Mouse (Mus musculus) kidney, adult 9 months (tissue): ENCODE results near the gene Sowaha.

ENCODE experiments used
- DNase-seq: peaks from one replicate; pipeline ENCODE4 v3.0.0; 2022

Gene Sowaha

DNA sequence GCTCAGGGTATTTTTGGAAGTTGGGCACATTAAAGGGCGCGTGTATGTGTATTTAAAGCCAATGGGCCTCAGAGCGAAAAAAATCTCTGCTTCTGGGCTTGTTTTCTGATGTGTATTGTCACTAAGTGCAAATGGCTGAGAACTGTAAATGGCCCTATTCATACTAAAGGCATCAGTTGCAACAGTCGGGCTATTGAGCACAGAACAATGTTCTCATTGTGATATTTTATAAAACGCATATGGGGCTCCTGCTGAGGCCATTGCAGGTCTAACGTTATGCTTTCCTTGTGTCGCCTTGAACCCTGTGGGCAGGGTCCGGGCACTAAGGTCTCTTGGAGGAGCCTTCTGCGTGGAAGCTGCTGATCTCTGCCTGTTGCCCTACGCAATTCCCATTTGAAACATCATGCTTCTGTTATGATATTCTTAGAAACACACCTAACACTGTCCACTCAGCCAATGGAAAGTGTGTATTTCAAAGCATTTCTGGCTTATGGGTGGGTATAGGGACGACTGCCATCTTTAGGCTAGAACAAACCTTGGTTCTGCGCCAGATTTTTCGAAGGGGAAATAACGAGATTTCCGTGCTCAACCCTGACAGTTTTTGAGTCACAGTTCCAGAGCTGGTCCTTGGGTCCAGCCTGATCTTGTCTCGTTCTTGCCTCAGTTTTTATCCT lies 10.6 kb downstream of the Sowaha start:
- DNase-seq = no peak

DNA sequence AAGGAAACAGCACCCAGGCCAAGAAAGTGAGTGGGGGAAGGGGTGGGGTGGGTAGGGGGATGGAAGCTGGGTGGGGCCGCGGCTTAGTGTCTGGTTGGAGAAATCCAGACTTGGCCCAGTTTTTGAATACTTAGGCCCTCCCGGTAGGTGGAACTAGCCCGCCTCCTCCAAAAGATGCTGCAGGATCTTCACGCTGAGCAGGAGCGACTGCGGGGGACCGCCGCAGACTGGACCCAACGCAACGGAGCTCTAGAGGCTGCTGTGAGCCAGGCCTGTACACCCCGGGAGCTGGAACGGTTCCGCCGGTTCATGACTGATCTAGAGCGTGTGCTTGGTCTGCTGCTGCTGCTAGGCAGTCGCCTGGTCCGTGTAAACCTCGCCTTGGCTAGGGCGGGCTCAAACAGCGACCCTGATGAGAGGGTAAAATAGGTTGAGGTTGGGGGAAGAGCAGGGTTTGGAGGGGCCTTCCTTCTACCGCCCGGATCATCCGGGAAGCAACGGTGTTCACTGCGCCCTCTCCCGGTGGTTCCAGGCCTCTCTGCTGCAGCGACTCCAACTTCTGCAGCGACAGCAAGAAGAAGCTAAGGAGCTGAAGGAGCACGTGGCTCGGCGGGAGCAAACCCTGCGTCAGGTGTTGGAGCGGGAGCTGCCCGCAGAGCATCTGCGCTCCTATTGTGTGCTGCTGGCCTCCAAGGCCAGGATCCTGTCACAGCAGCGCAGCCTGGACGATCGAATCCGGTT lies 13.7 kb downstream of the Sowaha start:
- peak; percentile 79 for DNase-seq

DNA sequence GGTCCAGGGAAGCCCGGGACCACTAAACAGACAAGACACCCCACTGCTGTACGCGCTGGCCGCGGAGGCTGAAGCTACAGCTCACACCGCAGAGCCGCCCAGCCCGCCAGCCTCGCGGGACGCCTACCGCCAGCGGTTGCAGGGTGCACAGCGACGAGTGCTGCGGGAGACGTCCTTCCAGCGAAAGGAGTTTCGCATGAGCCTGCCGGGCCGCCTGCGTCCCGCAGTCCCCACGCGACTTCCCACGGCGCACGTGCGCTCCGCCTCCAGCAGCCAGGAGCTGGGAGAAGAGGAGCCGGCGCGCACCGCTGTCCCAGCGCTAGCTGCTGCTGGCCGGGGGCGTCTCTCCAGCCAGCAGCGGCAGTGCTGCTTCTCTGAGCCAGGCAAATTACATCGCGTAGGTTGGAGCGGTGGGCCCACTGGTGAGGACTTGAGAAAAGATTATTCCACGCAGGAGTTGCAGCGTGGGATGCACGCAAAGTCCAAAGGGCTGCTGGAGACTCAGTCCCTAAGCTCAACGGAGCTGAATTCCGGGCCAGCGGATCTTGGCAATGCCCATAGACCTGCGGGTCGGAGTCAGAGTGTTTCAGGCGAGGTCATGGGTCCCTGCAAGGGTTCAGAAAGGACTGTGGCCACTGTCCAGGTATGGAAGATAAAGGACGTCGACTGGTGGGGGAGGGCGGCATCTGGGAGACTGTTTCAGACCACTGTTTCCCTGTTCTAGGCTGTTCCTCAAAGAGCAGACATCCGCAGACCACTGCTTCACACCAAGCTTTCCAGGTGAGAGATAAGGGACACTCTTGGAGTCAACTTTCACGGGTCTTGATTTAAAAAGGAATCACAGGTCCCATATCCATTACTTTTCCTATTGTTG lies 16.3 kb downstream of the Sowaha start:
- DNase-seq = peak; percentile 53

DNA sequence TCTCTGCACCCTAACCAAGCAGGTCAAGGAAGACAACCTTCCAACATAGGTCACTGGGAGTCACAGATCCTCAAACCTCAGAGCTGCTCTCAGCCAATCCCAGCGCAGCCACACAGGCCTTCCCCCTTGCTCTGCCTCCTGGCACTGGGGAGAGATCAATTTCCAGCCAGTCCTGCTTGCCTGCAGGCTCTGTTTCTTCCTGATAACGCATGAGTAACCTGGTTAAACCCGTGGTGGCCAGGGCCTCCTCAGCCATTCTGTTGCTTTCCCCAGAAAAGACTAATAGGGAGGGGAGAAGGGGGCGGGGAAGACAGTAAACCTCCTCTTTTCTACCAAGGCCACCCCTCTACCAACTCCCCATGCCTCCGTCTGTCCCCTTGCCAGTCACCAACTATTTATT lies 18.3 kb downstream of the Sowaha start:
- DNase-seq = peak; percentile 75

DNA sequence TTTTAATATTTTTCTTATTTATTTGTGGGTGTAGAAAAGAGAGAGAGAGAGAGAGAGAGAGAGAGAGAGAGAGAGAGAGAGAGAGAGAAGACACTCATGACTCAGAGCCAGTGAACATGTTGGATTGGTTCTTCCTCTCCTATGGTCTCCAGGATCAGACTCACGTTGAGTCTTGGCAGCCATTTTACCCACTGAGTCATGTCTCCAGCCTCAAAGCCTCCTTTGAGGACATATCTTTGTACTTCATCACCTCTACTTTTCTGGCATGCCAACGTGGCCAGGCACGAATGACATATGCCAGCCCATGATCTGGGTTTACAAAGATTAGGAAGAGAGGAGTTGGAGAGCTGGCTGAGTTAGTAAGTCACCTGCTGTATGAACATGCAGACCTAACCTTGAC lies 19.9 kb downstream of the Sowaha start:
- no peak for DNase-seq

DNA sequence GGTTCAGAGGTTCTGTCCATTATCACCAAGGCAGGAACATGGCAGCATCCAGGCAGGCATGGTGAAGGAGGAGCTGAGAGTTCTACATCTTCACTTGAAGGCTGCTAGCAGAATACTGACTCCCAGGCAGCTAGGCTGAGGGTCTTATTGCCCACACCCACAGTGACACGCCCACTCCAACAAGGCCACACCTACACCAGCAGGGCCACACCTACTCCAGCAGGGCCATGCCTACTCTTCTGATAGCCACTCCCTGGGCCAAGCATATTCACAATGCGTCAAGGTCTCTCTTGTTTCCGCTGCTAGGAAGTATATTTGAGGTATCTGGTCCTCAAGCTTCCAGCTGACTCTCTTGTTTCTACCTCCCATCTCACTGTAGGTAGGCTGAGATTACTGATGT lies 21.1 kb downstream of the Sowaha start:
- DNase-seq = no peak

DNA sequence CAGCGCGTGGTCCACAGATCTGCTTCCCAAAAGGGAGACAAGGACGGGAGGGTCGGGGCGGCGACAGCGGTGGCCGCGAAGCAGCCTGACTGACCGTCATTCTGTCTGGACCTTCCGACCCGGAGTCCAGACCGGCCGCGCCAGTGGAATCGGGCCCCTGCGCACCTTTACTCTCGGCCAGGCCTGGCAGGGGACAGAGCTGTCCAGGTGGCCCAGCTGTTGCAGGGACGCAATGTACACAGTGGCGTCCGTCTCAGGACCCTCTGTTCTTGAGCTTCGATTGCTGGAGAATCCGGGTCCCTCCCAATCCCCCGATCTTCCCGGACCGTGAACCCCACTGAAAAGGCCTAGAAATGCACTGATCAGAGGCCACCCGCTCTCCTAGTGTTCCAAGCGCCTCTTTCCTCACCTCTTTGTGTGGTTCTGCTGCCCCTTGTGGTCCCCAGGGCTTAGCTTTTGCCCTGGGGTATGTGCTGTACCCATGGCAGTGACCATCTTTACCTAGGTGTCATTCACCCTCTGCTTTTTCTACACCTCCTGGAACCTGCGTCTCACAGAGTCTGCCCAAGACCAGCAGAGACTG lies 22.6 kb downstream of the Sowaha start:
- DNase-seq = peak; percentile 44

DNA sequence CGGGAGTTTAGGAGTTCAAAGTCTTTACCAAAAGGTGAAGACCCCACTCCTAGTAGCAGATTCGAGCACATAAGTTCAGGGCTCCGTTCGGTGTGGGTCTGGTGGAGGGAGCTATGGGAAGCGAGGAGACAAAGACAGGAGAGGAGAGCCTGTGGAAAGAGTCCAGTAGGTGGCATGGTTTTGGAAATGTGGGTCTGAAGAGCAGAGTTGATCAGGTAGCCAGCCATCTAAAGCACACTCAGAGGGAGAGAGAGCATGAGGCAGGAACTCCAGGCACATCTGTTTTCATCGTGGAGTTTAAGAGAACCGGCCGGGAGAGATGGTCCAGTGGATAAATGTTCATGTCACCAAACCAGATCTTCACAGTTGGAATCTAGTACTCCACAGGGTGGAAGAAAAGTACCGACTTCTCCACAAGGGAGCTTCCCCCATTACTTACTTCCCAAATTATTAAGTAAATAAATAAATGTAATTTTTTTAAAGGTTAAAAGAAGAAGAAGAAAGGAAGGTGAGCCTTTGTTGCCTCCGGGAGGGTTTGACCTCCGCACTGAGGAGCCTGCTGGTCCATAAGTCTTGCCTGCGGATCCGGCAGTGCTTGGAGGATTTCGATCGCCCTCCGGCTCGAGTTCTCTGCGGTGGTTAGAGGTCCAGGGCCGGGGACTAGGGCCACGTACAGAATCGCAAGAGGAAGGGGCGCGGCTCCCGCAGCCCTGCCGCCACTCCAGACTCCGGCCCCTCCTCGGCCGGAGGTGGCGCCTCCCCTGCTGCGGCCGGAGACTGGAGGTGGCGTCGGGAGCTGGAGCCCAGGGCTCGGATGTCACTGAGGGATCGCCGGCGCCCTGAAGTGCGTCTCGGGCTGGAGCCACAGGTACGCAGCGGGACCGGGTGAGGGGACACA lies 23.4 kb downstream of the Sowaha start, which contains the start of the genes Gm10447 and Shroom1:
TSS of gene Gm10447 (minus strand) at position 637 of the 898 bp plus-strand sequence.
TSS of gene Shroom1 (plus strand) at position 732 of the 898 bp plus-strand sequence.
- DNase-seq = peak; percentile 73

DNA sequence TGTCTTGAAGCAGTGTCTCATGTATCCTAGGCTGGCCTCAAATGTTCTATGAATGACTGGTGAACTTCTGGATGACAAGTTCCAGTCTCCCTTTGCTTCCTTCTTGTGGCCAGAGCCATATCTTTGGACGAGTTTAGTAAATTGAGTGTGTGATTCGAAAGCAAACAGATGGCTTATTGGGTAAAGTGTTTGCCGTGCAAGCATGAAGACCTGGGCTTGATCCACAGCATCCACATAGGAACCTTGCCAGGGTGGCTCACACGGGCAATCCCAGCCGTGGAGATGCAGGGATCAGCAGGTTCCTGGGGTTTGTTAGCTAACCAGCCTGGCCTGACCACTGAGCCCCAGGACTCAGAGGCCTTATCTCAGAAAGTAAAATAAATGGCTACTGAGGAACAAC lies 27.0 kb downstream of the Sowaha start:
- no peak for DNase-seq

DNA sequence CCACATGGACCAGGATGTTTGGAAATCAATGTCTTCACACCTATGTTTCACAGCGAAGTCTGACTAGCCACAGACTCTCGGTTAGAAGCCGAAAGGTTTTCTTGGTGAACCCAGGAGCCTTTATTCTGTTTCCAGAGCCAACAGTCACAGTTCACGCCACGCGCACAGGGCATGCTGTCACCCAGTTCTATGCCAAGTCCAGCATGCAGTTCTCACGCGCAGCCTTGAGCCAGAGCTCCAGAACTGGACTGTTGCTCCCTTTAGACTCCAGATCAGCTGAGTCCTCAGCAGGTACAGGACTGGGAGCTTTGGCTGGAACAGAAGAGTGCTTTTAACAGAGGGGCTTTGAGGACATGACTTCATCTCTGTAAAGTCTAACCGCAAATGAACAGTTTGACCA lies 27.7 kb downstream of the Sowaha start:
- peak; percentile 70 for DNase-seq

DNA sequence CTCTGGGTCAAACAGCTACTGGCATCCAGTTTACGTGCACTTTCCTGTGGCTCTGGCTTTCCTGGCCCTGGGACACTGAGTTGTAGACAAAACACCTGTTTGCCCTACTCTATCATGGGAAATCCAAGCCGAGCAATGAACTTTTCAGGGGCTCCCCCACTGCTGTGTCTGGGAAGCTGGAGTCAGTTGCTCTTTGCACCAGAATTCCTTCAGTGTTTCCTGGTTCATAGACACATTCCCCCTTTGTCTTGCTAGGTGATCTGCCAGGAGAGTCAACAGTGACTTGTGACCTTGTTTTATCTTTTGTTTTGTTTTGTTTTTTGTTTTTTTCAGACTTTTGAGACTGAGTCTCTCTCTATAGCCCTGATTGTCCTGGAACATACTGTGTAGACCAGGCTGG lies 28.7 kb downstream of the Sowaha start:
- DNase-seq = no peak

DNA sequence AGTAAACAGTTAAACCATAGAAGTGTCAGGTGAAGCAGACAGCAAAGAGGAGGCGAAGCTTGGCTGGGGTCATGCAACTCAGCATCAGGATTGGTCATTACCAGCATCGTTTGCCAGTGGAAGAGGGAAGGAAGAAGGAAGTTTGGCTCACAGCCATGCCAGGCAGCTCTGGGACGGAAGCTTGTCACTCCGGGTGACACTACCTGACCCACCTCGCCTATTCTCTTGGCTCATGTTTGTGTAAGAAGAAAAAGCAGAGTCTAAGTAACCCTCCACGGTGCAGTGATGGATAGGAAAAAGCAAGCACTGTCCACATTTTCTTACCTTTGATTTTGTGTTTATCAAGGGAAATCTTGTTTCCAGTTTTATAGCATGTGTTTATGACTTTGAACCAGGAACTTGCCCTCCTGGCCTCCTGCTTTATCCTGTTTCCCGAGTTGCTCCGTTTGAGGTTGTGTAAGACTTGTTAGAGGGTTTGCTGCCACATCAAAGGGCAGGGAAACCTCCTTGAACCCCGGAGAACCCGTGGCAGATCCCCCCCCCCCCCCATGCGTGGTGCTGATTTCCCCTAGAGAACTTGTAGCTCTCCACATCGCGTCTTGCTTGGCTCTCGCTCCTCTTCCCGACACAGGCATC lies 29.9 kb downstream of the Sowaha start:
- DNase-seq = no peak

DNA sequence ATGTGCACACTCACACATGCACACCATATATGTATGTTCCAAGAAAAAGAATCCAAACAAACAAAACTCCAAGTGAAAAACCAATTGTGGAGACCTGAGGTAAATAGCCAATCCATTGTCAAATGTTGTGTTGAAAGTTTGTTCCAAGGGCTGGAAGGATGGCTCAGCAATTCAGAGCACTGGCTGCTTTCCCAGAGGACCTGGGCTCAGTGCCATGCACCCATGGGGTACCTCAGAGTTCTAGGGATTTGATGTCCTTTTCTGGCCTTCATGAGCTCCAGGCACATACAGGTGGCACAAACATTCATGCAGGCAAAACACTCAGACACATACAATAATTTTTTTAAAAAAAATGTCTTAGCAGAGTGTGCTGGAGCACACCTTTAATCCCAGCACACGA lies 31.5 kb downstream of the Sowaha start:
- DNase-seq = peak; percentile 91

DNA sequence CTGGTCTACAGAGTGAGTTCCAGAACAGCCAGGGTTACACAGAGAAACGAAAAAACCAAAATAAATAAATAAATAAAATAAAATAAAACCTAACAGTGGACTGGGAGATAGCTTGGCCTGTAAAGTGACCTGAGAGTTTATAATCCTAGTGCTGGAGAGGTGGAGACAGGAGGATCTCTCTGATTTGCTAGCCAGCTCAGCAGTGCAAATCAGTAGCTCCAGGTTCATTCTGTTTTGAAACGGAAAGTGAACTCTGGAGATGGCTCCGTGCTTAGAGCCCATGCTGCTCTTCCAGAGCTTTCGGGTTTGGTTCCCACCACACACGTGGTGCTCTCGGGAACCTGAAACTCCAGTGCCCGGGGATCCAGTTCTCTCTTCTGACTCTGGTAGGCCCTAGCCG lies 32.1 kb downstream of the Sowaha start:
- no peak for DNase-seq

DNA sequence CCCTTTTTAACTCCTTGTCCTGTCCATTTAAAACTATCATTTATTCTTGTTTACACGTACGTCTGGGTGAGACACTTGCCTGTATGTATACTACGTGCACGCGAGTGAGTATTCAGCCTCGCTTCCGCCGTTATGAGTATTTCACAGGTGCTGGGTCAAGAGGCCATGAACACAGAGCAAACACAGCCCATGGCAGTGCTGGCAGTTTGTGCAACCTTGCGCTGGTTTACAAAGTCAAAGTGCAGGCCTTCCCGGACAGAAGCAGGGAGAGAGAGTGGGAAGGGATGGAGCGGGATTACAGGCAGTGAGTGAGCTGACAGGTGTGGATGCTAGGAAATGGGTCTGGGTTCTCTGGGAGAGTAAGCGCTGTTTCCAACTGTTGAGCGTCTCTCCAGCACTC lies 33.9 kb downstream of the Sowaha start:
- no peak for DNase-seq

DNA sequence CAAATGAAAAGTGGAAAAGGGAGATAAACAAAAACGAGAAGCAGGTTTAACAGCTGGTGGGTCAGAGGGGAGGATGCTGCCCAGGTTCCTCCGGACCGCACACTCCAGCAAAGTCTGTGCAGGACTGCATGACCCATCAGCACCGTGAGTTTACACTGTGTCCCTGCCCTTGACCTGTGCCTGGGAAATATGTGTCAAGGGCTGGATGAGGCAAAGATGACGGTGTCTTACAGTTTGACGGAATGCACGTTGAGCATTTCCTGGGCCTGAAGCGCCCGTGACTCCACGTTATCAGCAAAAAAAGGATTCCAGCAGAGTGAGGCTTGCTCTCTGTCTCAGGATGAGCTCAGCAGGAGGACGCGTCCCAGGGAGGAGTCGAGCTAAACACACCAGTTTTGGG lies 34.5 kb downstream of the Sowaha start:
- DNase-seq = no peak

DNA sequence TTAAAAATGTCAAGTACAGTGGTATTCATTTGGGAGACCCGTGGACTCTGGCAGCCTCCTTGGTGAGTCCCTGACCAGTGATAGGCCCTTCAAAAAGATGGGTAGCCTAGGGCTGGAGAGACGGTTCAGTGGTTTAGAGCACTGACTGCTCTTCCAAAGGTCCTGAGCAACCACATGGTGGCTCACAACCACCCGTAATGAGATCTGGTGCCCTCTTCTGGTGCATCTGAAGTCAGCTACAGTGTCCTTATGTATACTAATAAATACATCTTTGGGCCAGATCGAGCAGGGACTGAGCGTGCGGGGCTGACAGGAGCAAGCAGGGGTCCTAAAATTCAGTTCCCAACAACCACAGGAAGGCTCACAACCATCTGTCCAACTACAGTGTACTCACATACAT lies 36.2 kb downstream of the Sowaha start:
- DNase-seq = peak; percentile 70

DNA sequence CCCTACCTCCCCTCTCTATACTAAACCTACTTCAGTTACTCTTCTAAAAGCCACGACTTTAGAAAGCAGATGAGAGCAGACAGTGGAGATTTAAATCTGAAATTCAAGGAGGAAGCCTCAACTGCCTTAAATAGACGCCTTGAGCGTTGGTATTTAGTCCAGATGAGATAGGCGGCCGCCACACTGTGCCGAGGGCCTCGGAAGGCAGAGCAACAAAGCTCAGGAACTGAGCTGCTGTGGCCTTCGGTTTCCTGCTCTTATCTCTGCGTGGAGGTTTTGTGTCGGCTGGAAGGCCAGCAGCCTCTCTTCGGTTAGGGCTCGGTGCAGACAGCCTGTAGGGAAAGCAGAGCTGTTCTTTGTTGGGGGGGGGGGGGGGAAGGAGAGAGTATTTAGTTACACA lies 38.2 kb downstream of the Sowaha start:
- no peak for DNase-seq

DNA sequence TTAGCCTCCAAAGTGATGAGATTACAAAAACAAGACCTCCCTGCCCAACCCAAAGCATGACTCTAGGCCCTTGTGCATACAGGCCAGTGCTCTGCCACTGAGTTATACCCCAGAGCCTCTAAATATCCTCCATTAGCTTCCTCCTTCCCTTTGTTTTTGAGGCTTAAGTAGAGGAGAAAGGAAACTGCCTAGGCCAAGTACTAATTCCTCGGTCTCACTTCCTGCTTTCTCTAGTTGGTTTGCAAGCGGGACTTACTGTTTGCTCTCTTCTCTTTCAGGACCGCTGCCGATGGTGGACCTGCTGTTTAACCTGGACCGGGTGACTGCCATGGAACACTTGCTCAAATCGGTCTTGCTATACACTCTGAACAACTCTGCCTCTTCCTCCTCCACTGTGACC lies 43.7 kb downstream of the Sowaha start:
- DNase-seq = no peak

DNA sequence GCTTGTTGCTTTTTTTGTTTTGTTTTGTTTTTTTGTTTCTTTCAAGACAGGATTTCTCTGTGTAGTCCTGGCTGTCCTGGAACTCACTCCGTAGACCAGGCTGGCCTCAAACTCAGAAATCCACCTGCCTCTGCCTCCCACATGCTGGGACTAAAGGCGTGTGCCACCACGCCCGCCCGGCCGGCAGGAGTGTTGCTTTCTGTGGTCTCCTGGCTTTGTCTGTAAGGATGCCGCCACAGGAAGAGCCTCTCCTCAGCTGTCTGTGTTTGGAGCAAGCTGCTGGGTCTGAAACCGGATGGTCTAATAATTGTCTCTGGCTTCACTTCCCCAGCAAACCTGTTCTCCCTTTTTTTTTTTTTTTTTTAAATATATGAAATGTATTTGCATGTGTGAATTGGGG lies 44.6 kb downstream of the Sowaha start:
- no peak for DNase-seq

DNA sequence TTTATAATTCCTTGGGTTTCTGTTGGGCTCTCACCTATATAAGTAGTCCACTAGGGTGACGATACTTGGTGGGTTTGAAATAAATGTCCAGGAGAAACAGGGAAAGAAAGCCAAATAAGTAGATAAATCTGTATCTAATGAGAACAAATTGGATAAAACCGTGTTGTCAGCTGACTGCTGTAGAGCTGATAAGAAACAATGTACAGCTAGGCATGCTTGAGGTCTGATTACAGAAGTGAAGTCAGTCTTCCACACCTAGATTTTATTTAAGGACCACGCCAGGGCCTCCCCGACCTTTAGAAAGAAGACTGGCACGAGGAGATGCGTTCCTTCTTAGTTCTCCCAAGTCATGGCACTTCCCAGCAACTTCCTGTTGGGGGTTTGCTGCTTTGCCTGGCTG lies 47.0 kb downstream of the Sowaha start:
- no peak for DNase-seq
